Mouse (Mus musculus): ENCODE measurements at regions not wholly inside any gene's neighbourhood (a gene's known extent, or its start where the extent isn't known, plus 50 kb on each side); places are given as distances from the start of the nearest gene placed in this dataset.
A peak's percentile ranks its signal among the peaks of the same experiment; 100 is the strongest.

DNA sequence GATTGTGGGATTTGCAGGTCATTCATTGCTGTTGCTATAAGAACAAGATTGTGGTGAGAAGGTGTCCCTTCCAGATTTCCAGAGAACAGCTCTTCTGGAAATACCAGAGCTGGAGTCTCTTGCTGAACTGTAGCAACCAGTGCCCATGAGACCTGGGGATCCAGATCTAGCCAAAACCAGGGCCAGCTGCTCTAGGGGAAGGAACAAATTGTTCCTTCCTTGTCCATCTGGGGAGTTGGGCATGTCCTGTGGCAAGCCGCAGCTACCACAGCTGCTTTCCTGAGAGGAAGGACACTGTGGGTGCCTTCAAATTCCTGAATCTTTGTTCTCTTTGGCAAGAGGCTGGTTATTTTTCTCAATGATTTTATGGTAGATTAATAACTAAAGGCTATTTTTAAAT lies 839.0 kb upstream of the 2610301B20Rik start:
- ATAC-seq (ENCODE audit: low read depth): no peak
- H3K4me2 ChIP-seq (ENCODE audit: low read depth, low read length): no peak overlapping the region
- H3K36me3 ChIP-seq (ENCODE audit: control insufficient read depth, insufficient read depth, low read length): no peaks in the 10 kb centered on the region
- no peak overlapping the region for H3K27ac ChIP-seq (ENCODE audit: low read depth, low read length)
- no peaks in the 10 kb centered on the region for H3K9me3 ChIP-seq (ENCODE audit: control insufficient read depth, low read length)
- H3K9ac ChIP-seq (replicated peaks; ENCODE audit: low read depth, low read length): no peak overlapping the region
- 83% methylated on average over 1 of the region's 1 CpGs for WGBS
- no peaks in the 10 kb centered on the region for H3K4me1 ChIP-seq (ENCODE audit: control insufficient read depth, insufficient read depth, low read length)
- H3K4me3 ChIP-seq (ENCODE audit: low read depth, low read length): no peak overlapping the region
- no peaks in the 10 kb centered on the region for H3K27me3 ChIP-seq (ENCODE audit: control insufficient read depth, insufficient read depth, low read length)

DNA sequence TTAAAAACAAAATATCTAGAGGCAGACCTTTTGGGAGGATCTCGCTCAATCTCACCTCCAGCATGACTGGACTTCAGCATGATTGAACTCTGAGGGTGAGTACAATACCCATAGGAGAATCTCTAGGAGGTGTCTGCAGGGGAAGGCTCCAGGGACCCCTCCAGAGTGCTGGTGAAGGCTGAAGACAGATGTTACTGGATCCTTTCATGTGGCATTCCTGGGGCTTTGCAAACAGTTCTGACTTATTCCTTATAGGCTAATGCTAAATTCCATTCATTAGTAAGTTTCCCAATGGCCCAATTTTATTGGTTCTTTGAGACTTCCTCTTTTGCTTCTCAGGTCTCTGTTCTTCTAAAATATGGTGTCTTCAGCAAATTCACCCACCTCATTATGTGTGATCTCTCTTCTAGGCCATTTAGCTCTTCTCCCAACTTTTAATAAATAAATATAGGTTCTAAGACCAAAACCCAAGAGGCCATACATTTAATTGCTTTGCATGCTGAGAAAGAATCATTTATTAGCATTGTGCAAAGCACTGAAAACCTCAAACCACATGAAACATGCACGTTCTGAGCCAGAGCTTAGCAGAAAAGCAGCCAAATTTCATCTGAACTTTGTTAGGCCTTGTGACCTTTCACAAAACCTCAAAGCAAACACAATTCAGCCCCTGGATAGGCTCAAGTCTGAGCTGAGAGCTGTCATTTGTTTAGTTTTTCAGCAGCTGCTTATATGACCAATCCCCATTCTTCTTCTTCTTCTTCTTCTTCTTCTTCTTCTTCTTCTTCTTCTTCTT lies 832.8 kb upstream of the 2610301B20Rik start:
- Histone ChIP-seq H3K27ac (ENCODE audit: low read depth, low read length) (no peak overlapping the region), H3K4me1 (ENCODE audit: control insufficient read depth, insufficient read depth, low read length) (no peaks in the 10 kb centered on the region), H3K27me3 (ENCODE audit: control insufficient read depth, insufficient read depth, low read length) (no peaks in the 10 kb centered on the region), H3K9me3 (ENCODE audit: control insufficient read depth, low read length) (no peaks in the 10 kb centered on the region), H3K36me3 (ENCODE audit: control insufficient read depth, insufficient read depth, low read length) (no peaks in the 10 kb centered on the region), H3K9ac (replicated peaks; ENCODE audit: low read depth, low read length) (no peak overlapping the region), H3K4me2 (ENCODE audit: low read depth, low read length) (no peak overlapping the region), H3K4me3 (ENCODE audit: low read depth, low read length) (no peak overlapping the region)
- 84% methylated on average over 2 of the region's 2 CpGs for WGBS
- ATAC-seq (ENCODE audit: low read depth): no peak

DNA sequence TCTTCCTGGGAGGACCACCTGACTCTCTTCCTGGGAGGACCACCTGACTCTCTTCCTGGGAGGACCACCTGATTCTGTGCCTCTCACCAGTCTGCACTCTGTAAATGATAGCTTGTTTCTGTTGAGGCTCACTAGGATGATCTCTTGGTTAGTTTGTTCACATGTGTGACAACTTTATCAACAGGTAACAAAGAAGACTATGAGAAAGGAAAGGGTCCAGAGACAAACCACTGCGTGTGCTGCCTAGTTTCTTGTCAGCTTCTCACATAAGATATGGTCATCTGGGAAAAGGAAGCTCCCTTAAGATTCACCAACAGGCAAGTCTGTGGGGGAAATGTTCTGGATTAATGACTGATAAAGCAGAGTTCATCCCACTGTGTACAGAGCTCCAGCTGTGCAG lies 825.5 kb upstream of the 2610301B20Rik start:
- H3K4me3 ChIP-seq (ENCODE audit: low read depth, low read length): no peak overlapping the region
- H3K36me3 ChIP-seq (ENCODE audit: control insufficient read depth, insufficient read depth, low read length): no peaks in the 10 kb centered on the region
- no peak for ATAC-seq (ENCODE audit: low read depth)
- H3K9me3 ChIP-seq (ENCODE audit: control insufficient read depth, low read length): no peaks in the 10 kb centered on the region
- H3K4me2 ChIP-seq (ENCODE audit: low read depth, low read length): no peak overlapping the region
- no peaks in the 10 kb centered on the region for H3K27me3 ChIP-seq (ENCODE audit: control insufficient read depth, insufficient read depth, low read length)
- no peak overlapping the region for H3K27ac ChIP-seq (ENCODE audit: low read depth, low read length)
- no peak overlapping the region for H3K9ac ChIP-seq (replicated peaks; ENCODE audit: low read depth, low read length)
- 94% methylated on average over 1 of the region's 1 CpGs for WGBS
- no peaks in the 10 kb centered on the region for H3K4me1 ChIP-seq (ENCODE audit: control insufficient read depth, insufficient read depth, low read length)

DNA sequence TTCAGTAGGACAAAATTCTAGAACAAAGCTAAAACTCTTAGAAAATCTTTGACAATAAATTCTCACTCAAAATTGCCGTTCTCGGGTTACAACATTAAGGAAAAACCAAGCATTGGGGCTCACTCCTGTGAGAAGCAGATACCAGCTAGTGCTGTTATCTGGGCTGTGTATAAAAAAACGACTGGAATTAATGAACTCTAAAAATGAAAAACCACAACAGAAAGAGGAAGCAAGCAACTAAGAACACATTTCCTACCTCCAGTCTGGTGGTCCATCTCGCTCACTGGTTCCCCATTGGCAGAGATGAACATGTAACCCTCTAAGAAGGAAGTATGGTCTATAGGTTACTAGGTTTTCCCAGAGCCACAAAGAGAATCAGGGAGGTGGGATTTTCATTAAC lies 824.9 kb upstream of the 2610301B20Rik start:
- no peak for ATAC-seq (ENCODE audit: low read depth)
- WGBS: 71% methylated on average over 4 of the region's 4 CpGs
- Histone ChIP-seq H3K36me3 (ENCODE audit: control insufficient read depth, insufficient read depth, low read length) (no peaks in the 10 kb centered on the region), H3K9ac (replicated peaks; ENCODE audit: low read depth, low read length) (no peak overlapping the region), H3K27ac (ENCODE audit: low read depth, low read length) (no peak overlapping the region), H3K4me3 (ENCODE audit: low read depth, low read length) (no peak overlapping the region), H3K4me2 (ENCODE audit: low read depth, low read length) (no peak overlapping the region), H3K9me3 (ENCODE audit: control insufficient read depth, low read length) (no peaks in the 10 kb centered on the region), H3K4me1 (ENCODE audit: control insufficient read depth, insufficient read depth, low read length) (no peaks in the 10 kb centered on the region), H3K27me3 (ENCODE audit: control insufficient read depth, insufficient read depth, low read length) (no peaks in the 10 kb centered on the region)

DNA sequence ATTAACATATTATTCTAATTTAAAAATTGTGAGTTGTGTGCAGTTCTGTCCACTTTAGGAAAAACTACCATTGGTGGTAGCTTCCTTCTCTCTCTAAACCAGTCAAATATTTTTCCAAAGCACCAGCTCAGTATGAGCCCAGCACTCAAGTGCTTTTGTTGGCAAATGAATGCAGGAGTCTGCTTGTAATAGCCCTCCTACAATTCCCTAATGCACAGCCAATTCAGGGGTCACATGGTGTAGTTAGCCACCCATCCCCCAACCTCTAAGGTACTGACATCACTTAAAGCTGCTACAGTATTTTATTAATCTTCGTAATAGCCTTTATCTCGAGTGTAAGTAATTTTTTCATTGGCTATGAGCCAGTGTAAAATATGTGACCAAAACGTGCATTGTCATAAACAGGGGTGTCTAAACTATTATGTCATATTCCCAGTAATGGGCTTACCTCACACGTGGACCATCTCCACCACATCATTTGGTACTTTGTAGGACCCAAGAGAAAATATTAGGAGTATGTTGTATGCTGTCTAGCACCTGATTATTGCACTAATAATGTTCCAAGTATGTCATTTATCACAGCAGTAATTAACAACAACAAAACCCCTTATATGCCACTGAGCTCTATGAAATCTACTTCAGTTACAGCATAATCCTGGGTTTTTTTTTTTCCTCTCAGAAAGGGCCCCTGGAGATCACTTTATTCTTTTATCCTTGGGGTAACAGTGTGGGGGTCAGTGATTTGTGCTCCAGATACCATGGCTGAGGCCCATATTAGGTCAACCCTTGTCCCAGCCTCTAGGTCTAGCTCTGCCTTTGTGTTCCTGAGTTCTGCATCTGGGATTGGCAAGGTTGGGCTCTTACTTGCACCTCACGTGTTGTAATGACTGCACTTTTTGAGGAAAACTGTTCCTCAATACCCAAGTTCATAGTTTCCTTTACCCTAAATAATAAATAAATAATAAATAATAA lies 822.7 kb upstream of the 2610301B20Rik start:
- no peaks in the 10 kb centered on the region for H3K9me3 ChIP-seq (ENCODE audit: control insufficient read depth, low read length)
- H3K9ac ChIP-seq (replicated peaks; ENCODE audit: low read depth, low read length): no peak overlapping the region
- H3K4me1 ChIP-seq (ENCODE audit: control insufficient read depth, insufficient read depth, low read length): no peaks in the 10 kb centered on the region
- WGBS: 44% methylated on average over 5 of the region's 5 CpGs
- peak; percentile 95 for ATAC-seq (ENCODE audit: low read depth)
- H3K4me3 ChIP-seq (ENCODE audit: low read depth, low read length): no peak overlapping the region
- no peaks in the 10 kb centered on the region for H3K36me3 ChIP-seq (ENCODE audit: control insufficient read depth, insufficient read depth, low read length)
- no peak overlapping the region for H3K27ac ChIP-seq (ENCODE audit: low read depth, low read length)
- no peak overlapping the region for H3K4me2 ChIP-seq (ENCODE audit: low read depth, low read length)
- H3K27me3 ChIP-seq (ENCODE audit: control insufficient read depth, insufficient read depth, low read length): no peaks in the 10 kb centered on the region

DNA sequence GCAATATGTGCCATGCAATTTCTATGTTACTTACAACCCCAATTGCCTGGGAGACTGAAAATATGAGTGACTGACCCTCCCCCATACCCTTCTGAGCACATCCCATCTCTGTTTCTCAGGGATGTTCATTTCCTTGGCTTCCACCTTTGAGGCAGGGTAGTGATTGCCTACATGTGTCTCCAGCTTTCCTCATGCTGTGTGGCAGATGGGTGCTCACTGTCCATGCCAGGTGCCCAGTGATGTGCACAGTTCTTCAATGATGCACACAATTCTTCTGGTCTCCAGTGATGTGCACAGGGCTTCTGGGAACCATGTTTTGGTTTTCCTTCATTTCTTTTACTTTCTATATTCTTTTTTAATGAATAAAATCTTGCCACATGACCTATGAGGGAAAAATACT lies 821.4 kb upstream of the 2610301B20Rik start:
- Histone ChIP-seq H3K4me2 (ENCODE audit: low read depth, low read length) (no peak overlapping the region), H3K9ac (replicated peaks; ENCODE audit: low read depth, low read length) (no peak overlapping the region)

DNA sequence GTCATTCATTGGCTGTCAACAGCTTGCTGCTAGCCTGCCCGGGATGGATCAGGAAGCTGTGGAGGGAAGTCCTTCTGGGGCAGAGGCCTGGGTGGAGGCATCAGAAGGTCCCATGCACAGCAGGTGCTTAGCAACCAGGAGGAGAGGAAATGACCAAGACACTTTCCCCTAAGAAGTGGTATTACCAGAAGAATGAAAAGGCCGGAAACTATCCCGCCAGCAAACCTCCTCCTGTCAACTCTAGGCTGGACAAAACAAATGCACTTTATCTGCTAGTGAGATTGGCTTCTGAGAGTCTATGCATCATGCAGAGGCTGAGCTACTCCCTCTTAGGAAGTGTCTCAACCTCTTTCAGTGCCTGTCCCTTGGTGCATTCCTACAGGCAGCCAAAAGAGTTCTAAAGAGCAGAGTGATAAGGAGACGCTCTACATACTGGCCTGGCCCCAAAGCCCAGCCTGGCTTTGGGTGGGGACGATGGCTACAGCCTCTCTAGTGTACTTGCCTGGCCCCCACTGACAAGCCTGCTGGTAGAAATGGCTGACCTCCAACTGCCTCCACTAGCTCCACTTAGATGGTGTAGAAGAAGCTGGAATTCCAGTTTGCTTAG lies 801.7 kb upstream of the 2610301B20Rik start:
- H3K4me3 ChIP-seq (ENCODE audit: low read depth, low read length): no peak overlapping the region
- ATAC-seq (ENCODE audit: low read depth): no peak
- H3K4me1 ChIP-seq (ENCODE audit: control insufficient read depth, insufficient read depth, low read length): no peaks in the 10 kb centered on the region
- H3K27ac ChIP-seq (ENCODE audit: low read depth, low read length): no peak overlapping the region
- H3K27me3 ChIP-seq (ENCODE audit: control insufficient read depth, insufficient read depth, low read length): no peaks in the 10 kb centered on the region
- H3K36me3 ChIP-seq (ENCODE audit: control insufficient read depth, insufficient read depth, low read length): no peaks in the 10 kb centered on the region
- WGBS: 84% methylated on average over 5 of the region's 5 CpGs
- H3K9ac ChIP-seq (replicated peaks; ENCODE audit: low read depth, low read length): no peak overlapping the region
- no peak overlapping the region for H3K4me2 ChIP-seq (ENCODE audit: low read depth, low read length)
- no peaks in the 10 kb centered on the region for H3K9me3 ChIP-seq (ENCODE audit: control insufficient read depth, low read length)

More for the DNA sequence above, 821.4 kb upstream of the 2610301B20Rik start:
- Histone ChIP-seq H3K4me3 (ENCODE audit: low read depth, low read length) (no peak overlapping the region), H3K4me1 (ENCODE audit: control insufficient read depth, insufficient read depth, low read length) (no peaks in the 10 kb centered on the region), H3K36me3 (ENCODE audit: control insufficient read depth, insufficient read depth, low read length) (no peaks in the 10 kb centered on the region), H3K9me3 (ENCODE audit: control insufficient read depth, low read length) (no peaks in the 10 kb centered on the region), H3K27ac (ENCODE audit: low read depth, low read length) (no peak overlapping the region), H3K27me3 (ENCODE audit: control insufficient read depth, insufficient read depth, low read length) (no peaks in the 10 kb centered on the region)
- ATAC-seq (ENCODE audit: low read depth): no peak

DNA sequence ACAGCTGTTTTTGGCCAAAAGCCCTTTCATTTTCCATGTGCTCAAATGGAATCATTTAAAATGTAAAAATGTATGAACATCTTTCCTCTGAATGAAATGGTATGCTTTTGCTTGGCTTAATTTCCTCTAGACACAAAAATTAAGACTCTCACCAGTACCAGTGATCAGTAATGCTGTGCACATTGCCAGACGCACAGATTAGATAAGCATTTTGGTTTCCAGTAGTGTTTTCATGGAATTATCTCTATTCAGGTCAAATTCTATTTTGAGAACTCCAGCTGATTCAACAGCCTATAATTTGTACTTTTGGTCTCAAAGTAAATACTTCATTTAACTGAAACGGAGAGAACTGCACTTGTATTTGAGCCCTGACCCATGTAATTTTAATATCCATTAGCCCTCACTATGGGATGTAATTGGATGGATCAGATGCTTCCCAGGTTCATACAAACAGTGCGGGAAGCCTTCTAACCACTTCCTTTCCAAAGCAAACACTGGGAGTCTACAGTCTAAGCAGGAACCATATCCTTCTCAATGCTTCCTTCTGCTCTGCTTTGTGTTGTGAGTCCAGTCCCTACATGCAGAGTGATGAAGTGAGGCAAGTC lies 794.6 kb upstream of the 2610301B20Rik start:
- Histone ChIP-seq H3K4me1 (ENCODE audit: control insufficient read depth, insufficient read depth, low read length) (no peaks in the 10 kb centered on the region), H3K27me3 (ENCODE audit: control insufficient read depth, insufficient read depth, low read length) (no peaks in the 10 kb centered on the region), H3K4me3 (ENCODE audit: low read depth, low read length) (no peak overlapping the region), H3K27ac (ENCODE audit: low read depth, low read length) (no peak overlapping the region), H3K36me3 (ENCODE audit: control insufficient read depth, insufficient read depth, low read length) (no peaks in the 10 kb centered on the region), H3K4me2 (ENCODE audit: low read depth, low read length) (no peak overlapping the region), H3K9ac (replicated peaks; ENCODE audit: low read depth, low read length) (no peak overlapping the region), H3K9me3 (ENCODE audit: control insufficient read depth, low read length) (no peaks in the 10 kb centered on the region)
- WGBS: 74% methylated on average over 3 of the region's 3 CpGs
- ATAC-seq (ENCODE audit: low read depth): no peak
